Mouse (Mus musculus) liver, adult (tissue): ENCODE measurements at regions not wholly inside any gene's neighbourhood (a gene's known extent, or its start where the extent isn't known, plus 50 kb on each side); places are given as distances from the start of the nearest gene placed in this dataset.

Experiments
- GATA4 ChIP-seq: IDR thresholded peaks from 2 replicates; pipeline ENCODE4 v1.6.1; 2014; ENCODE audit warnings: mild to moderate bottlenecking, low read length; ENCODE audit not compliant: insufficient replicate concordance

GRCm38 (mm10) chr12:12601362-12601761 lies 339.4 kb downstream of the Fam49a start:
- no peak for TF ChIP-seq GATA4

DNA sequence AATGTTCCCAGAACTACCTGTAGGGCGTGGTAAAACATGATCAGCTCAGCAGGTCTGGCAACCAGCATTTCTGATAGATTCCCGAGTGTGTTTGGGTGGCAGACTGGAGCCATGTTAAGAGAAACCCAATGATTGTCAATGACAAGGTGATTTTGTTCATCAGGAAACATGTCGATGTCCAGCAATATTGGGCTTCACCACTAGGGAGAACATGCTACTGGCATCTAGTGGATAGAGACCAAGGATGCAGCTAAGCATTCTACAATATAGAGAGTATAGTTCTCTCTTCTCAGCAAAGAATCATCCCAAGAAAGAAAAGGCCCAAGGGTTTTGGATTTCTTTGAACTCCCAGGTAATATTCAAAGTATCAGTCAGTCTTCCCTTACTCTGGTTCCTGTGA lies 333.5 kb downstream of the Fam49a start:
- TF ChIP-seq GATA4: no peak

- TF ChIP-seq GATA4: no peak
Measured at GRCm38 (mm10) chr12:12594567-12594966, 332.6 kb downstream of the Fam49a start.

GRCm38 (mm10) chr12:12593343-12593742 lies 331.4 kb downstream of the Fam49a start:
- TF ChIP-seq GATA4: no peak

DNA sequence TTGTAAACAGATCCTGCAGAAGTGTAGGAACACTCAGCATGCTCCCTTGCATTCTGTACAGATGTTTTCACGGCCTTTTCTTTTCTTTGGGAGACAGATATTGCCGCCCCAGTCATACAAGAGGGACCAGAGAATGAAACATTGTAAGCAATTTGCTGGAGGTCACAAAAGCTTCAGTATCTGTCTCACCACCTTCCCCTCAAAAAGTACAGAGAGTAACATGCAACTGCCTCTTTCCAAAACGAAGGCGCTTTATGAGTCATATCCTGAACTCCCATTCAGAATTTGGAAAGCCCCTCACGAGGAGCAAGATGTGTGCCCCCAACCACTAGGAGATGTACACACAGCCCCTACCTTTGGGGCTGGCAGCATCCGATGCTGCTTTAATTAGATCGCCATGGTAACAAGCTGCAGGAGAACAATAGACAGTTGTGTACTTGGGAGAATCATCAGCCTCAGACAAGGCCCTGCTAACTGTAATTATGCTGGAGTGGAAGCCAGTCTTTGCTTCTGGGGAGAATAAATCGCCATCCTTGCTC lies 328.9 kb downstream of the Fam49a start:
- TF ChIP-seq GATA4: no peak

- no peak for TF ChIP-seq GATA4
Measured at GRCm38 (mm10) chr12:12588771-12589370, 326.9 kb downstream of the Fam49a start.

DNA sequence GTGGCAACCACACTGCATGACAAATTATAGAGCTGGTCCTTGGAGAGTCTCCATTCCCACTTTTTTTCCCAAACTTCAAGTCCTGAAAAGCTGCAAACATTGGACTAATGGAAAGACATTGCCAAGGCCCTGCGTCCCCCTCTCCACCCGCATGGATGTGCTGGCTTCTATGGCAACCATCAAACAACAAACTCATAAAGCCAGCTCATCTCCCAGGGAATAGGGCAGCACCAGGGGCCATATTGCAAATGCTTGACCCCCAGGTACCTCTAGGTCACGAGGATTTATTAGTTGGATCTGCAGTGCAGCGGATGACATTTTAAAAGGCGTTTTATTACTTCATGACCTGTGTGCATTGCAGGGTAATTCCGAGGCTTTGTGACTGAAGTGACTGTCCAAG lies 324.5 kb downstream of the Fam49a start:
- no peak for TF ChIP-seq GATA4

DNA sequence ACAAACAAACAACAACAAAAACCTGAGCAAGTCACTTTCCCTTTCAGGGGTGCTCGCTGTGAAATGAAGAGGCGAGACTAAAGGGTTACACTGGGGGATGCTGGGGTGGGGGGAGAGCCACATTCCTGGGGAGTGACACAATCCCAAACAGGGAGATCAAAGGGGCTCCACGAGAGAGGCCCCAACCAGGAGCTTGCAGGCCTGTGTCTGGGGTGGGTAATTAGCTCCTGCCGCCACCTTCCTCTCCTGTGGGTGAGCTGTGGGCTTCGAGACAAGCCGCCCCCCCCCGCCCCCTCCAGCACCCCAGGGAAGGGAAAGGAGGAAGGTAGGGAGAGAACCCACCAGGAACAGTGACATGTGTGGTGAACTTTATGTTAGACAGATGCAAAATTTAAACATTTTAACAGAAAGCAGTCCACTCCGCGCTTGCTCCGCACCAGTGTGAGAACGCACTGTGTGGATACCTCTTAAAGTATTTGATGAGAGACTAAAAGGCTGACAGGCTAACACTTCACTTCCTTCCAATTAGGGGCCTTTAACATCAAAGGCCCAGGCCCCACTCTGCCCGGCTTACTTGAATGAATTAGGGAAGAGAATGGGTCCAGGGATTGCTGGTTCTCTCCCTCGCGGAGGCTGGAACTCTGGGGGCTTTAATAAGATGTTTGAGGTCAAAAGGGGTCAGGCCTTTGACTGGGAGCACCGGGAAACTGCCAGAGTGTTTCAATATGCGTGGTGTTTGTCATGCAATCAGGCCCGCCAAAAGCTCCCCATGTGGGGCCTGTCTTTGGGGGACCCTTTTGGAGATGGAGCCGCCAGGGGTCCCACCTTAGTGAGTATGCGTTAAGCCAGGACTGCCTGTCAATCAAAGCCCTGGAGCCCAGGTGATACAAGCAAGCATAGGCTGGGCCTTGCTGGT lies 319.6 kb downstream of the Fam49a start:
- no peak for TF ChIP-seq GATA4

GRCm38 (mm10) chr12:12580763-12581178 lies 318.8 kb downstream of the Fam49a start:
- no peak for TF ChIP-seq GATA4

DNA sequence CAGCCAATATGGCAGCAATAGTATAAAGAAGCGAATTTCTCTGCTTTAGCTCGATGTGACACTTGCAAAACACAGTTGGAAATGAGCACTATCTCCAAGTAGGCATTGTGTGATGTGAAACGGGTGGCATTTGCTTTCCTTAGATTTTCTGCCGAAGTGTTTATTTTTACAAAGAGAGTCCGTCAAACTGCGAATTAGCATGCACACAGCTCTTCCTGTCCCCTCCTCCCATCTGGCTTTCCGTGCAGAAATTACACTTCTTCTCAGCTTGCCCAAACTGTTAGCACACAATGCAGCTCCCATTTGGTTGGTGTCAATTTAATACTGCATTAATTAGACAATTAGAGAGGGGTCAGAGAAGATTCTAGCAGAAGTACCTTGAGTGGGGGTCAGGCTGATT lies 316.3 kb downstream of the Fam49a start:
- no peak for TF ChIP-seq GATA4

DNA sequence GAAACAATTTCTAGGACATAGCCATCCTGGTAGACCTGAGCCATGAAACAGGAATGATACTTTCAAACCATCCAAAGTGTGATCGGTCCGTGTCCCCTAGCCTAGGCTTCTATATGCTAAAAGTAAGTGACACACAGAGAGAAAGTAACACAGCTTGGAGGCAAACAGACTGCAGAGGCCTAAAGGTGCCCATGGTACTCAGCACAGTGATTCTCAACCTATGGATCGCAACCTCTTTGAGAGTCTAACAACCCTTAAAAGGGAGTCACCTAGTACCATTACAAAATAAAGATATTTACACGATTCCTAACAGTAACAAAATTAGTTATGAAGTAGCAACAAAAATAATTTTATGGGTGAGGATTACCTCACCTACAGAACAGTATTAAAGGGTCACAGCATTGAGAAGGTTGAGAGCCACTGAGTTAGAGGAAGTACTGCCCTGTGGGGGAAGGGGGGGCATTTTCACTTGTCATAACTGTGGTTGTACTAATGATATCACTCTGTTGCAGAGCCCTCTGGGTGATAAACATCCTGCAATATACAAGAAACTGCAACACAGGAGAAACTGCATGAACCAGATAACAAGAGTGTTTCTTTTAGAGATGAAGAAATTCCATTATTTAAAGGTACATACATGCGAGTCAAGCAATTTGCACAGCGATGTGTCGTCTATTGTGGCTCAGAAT lies 308.8 kb downstream of the Fam49a start:
- no peak for TF ChIP-seq GATA4

DNA sequence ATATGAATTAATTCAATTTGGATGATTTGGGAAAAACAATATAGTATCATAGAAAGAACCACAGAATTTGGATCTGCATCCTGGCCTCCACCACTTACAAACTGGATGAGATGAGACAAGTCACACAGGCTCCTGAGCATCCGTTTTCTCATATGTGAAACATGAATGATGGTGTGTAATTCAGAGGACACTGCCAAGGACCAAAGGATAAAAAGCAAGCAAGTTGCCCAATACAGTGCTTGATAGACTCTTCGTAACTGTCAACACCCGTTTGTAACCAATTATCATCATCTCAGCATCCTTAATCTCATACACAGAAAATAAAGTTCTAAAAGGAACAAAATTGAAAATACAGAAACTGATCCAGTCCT lies 305.8 kb downstream of the Fam49a start:
- no peak for TF ChIP-seq GATA4

DNA sequence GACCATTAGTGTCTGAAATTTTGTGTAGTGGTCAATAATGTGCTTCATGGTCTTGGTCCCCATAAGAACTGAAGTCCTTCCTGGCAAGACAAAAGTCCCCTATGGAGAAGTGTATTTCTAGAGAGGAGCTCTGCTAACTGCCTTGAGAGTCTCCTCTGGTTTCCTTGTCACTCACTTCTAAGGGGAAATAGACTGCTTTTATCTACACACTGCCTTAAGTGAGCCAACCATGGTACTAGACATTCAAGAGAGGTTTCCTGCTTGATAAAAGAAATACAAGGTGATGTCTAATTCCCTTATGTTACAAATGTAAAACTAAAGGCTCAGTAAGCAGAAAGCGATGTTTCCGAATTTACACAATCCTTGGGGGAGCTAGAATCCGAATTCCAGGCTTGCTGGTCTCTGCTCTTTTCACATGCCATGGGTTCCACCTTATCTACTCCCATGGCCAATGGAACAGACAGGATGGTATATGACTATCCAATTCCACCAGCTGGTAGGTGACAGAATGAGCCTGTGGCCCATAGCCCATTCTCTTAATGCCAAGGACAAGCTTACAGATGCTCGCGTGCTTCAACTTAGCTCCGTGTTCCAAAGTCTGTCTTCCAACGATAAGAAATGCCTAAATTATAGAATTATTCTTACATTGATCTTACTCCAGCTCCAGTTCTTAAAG lies 305.3 kb downstream of the Fam49a start:
- no peak for TF ChIP-seq GATA4

DNA sequence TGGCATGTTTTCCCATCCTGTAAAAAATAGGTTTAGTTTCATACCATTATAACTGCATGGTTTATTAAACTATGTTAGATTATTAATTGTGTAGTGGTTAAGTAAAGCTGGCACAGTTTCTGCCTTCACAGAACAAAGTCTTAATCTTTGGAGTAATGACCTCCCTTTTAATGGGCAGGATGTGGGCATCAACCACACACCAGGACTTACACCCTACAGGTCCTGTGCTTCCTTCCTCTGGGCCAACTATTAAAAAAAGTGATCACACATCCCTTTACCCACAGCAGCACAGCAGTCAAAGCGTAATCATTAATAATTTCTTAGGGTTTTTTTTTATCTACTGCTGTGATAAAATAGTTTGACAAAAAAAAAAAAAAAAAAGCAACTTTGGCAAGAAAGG lies 300.3 kb downstream of the Fam49a start:
- no peak for TF ChIP-seq GATA4

GRCm38 (mm10) chr12:12551818-12552217 lies 289.9 kb downstream of the Fam49a start:
- TF ChIP-seq GATA4: no peak
